Mouse (Mus musculus): ENCODE results near the gene Gm4981. TPM values are rescaled to one million over a fixed set of nuclear protein-coding genes. Genes with fewer than 3 reads are reported as not detected.

Gm4981 gene
- polyA plus RNA-seq, 1 experiment from 2014 or later, result not detected

DNA sequence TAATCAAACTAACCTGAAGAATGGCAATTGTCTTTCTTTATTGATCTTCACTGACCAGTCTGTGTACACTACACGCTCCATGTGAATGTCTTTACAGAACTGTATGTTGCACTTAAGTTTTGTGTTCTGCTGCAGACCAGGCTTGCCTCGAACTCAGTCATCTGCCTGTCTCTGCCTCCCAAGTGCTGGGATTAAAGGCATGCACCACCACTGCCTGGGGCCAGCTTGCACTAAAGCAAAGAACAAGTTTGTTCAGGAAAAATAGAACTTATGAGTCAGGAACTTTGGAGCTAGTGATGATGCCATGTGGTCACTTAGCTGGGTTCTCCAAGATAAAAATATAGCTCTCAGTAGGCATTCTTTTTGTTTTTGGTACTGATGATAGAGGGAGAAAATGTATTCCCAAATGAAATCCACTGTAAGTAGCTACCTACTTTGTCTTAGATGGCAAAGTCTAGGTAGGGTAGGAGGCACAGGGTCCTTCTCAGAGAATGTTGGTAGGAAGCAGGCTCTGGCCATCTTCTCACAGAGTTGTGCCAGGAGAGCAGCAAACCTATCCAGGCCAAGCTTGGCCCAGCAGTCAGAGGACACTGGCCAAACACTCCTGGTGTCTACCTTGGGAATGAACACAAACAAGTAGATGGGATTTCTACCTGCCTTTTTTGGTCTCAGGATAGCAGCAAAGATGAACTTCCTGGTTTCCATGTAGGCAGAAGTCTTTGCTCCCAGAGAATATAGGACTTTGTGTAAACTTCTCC is 26.6 kb downstream of the Gm4981 start:
- Histone ChIP-seq H3K4me3 (ENCODE audit: low read depth, low read length) (no peak overlapping the region), H3K27ac (replicated peaks; ENCODE audit: low read depth, low read length) (no peak overlapping the region), H3K9ac (replicated peaks; ENCODE audit: low read length) (no peak overlapping the region), H3K9me3 (replicated peaks; ENCODE audit: control insufficient read depth, low read length) (peaks cover 4% of the 10 kb centered on the region; the same call in 1 of the 2 replicates), H3K36me3 (replicated peaks; ENCODE audit: control insufficient read depth, insufficient read depth, low read depth, low read length) (no peaks in the 10 kb centered on the region), H3K4me2 (ENCODE audit: low read depth, low read length) (no peak overlapping the region), H3K27me3 (ENCODE audit: control insufficient read depth, insufficient read depth, low read length) (no peaks in the 10 kb centered on the region), H3K4me1 (ENCODE audit: control insufficient read depth, insufficient read depth, low read length) (no peaks in the 10 kb centered on the region)
- DNase-seq (ENCODE audit: low spot score), result no peak
- WGBS, result 78% methylated on average over 2 of the region's 2 CpGs
- no peak for ATAC-seq (replicated peaks; ENCODE audit: insufficient number of reproducible peaks, low FRiP score, low TSS enrichment, low read depth)

DNA sequence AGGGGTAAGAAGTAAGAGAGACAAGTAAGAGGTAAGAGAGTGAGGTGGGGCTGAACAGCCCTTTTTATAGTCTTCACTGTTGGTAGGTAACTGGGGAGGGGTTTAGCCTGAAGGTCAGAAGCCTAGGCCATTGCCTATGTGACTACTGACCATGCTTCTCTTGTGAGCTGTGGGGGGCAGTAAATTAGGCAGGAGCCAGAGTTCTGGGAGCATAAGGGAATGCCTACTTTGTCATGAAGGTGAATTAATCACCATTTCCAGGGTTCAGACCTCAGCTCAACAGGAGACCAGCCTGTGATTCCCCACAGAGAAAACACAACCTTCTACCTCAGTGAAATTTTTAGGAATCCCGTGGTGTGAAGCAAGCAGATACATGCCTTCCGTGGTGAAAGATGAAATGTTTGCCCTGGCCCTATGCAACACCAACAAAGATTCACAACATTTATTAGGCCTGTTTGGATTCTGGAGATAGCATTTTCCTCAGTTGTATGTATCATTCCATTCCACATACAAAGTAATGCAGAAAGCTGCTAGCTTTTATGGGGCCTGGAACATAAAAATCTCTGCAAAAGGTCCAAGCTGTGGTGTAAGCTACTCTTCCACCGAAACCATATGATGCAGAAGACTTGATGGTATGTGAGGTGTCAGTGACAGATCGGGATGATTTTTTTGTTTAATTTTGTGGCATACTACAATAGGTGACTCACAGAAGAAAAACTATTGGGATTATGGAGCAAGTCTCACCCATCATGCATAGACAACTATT is 29.7 kb downstream of the Gm4981 start:
- Histone ChIP-seq H3K9ac (replicated peaks; ENCODE audit: low read length) (no peak overlapping the region), H3K4me2 (ENCODE audit: low read depth, low read length) (no peak overlapping the region), H3K9me3 (replicated peaks; ENCODE audit: control insufficient read depth, low read length) (peaks cover 1% of the 10 kb centered on the region; the same call in 1 of the 2 replicates), H3K4me1 (ENCODE audit: control insufficient read depth, insufficient read depth, low read length) (no peaks in the 10 kb centered on the region), H3K27ac (replicated peaks; ENCODE audit: low read depth, low read length) (no peak overlapping the region), H3K27me3 (ENCODE audit: control insufficient read depth, insufficient read depth, low read length) (no peaks in the 10 kb centered on the region), H3K36me3 (replicated peaks; ENCODE audit: control insufficient read depth, insufficient read depth, low read depth, low read length) (no peaks in the 10 kb centered on the region), H3K4me3 (ENCODE audit: low read depth, low read length) (no peak overlapping the region)
- DNase-seq (ENCODE audit: low spot score), result no peak
- ATAC-seq (replicated peaks; ENCODE audit: insufficient number of reproducible peaks, low FRiP score, low TSS enrichment, low read depth), result no peak
- WGBS, result 85% methylated on average over 4 of the region's 4 CpGs

DNA sequence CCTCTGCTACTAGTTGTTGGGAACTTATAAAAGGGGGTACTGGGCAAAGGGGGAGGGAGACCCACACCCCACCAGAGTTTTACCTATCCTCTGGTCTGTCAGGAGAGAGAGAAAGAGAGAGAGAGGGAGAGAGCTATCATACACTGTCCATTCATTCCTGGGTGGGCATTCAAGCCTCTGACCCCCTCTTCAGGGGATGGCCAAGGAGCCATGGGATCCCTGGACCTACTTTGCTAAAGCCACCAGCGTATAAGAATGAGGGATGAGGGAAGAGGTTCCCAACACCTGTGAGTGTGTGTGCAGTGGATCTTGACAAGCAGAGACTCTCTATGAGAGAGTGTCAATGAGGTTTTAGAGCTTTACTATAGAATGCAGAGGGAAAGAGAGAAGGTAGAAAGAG is 30.5 kb downstream of the Gm4981 start:
- Histone ChIP-seq H3K36me3 (replicated peaks; ENCODE audit: control insufficient read depth, insufficient read depth, low read depth, low read length) (no peaks in the 10 kb centered on the region), H3K9ac (replicated peaks; ENCODE audit: low read length) (no peak overlapping the region), H3K4me2 (ENCODE audit: low read depth, low read length) (no peak overlapping the region), H3K27me3 (ENCODE audit: control insufficient read depth, insufficient read depth, low read length) (no peaks in the 10 kb centered on the region), H3K4me1 (ENCODE audit: control insufficient read depth, insufficient read depth, low read length) (no peaks in the 10 kb centered on the region), H3K4me3 (ENCODE audit: low read depth, low read length) (no peak overlapping the region), H3K27ac (replicated peaks; ENCODE audit: low read depth, low read length) (no peak overlapping the region), H3K9me3 (replicated peaks; ENCODE audit: control insufficient read depth, low read length) (no peaks in the 10 kb centered on the region; the same call in 1 of the 2 replicates)
- DNase-seq (ENCODE audit: low spot score) (no peak), ATAC-seq (replicated peaks; ENCODE audit: insufficient number of reproducible peaks, low FRiP score, low TSS enrichment, low read depth) (no peak)
- 45% methylated on average over 1 of the region's 1 CpGs for WGBS

Other genes with a start within 250 kb of the Gm4981 start
- not detected in 2 replicates for gene AW822073, start 11.8 kb downstream of the Gm4981 start, polyA plus RNA-seq (2014; fragmentation: Nextera tagmentation; extraction: Ambion mirVana)
- gene Duxf3, start 4.0 kb downstream of the Gm4981 start, polyA plus RNA-seq (2014; fragmentation: Nextera tagmentation; extraction: Ambion mirVana), result not detected in 2 replicates
- 45.9 and 47.2 TPM in 2 replicates for gene Gcc2, start 18.8 kb upstream of the Gm4981 start, polyA plus RNA-seq (2014; fragmentation: Nextera tagmentation; extraction: Ambion mirVana)
- 89.2 and 103 TPM in 2 replicates for gene Lims1, start 86.8 kb upstream of the Gm4981 start, polyA plus RNA-seq (2014; fragmentation: Nextera tagmentation; extraction: Ambion mirVana)
- gene Ranbp2, start 210.2 kb upstream of the Gm4981 start, polyA plus RNA-seq (2014; fragmentation: Nextera tagmentation; extraction: Ambion mirVana), result 27.5 and 30.8 TPM in 2 replicates